Mouse (Mus musculus) cortical plate, adult 2 months (tissue): ENCODE measurements around the gene Camta1.

Source experiments
- CTCF ChIP-seq: fragments of 200-500 bp; IDR thresholded peaks from 2 replicates; pipeline ENCODE4 v1.5.1; 2011; ENCODE audit warnings: mild to moderate bottlenecking, control low read depth, low read length; ENCODE audit not compliant: insufficient read depth; ENCODE audit errors: extremely low read depth
- POLR2A ChIP-seq: fragments of 200-500 bp; IDR thresholded peaks from 2 replicates; pipeline ENCODE4 v1.6.1; 2011; ENCODE audit warnings: mild to moderate bottlenecking, low read length, control low read depth; ENCODE audit not compliant: insufficient read depth; ENCODE audit errors: extremely low read depth

DNA sequence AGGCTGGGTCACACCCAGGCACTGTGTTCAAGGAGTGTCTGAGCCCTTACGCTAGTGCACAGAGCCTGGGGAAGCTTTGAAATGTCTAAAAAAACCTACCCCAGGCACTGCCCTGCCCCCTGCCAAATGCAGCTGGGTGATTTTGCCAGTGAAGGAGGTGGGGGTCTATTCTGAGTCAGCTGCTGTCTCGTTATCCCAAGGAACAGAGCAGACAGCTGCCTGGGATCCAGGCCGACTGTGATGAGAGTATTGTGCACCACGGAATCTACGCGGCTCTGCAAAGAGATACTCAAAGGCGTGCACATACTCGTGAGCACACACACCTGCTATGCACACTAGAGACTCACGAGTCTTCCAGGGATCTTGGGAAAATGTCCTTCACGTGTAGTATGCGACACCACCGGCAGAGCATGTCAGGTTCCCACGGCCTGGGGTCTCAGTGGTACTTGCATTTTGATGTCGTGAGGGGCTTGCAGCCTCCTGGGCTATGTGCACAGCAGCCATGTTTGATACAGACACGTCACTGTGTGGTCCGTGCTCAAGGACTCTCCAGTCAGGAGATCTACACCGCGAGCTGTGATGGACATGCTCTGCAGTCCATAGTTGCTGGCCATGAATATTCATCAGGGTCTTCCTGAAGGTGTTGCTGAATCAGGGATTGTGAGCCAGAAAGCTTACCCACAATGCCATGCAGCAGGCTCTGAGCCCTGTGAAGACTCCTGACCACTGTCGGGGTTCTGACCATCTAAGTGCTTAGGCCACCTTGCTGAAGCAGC, 529.4 kb downstream of the Camta1 start:
- no peak for TF ChIP-seq POLR2A
- no peak for TF ChIP-seq CTCF
